Mouse (Mus musculus) lung, postnatal 0 days (tissue): Measurements from ENCODE around the gene Ccsap.
A peak's percentile ranks its signal among the peaks of the same experiment; 100 is the strongest.

Source experiments
- CTCF ChIP-seq: IDR thresholded peaks from 2 replicates; pipeline ENCODE4 v1.5.1; 2016; ENCODE audit warnings: antibody characterized with exemption, mild to moderate bottlenecking
- EP300 ChIP-seq: IDR thresholded peaks from 2 replicates; pipeline ENCODE4 v1.6.1; 2016; ENCODE audit warnings: antibody characterized with exemption, mild to moderate bottlenecking, control low read depth

DNA sequence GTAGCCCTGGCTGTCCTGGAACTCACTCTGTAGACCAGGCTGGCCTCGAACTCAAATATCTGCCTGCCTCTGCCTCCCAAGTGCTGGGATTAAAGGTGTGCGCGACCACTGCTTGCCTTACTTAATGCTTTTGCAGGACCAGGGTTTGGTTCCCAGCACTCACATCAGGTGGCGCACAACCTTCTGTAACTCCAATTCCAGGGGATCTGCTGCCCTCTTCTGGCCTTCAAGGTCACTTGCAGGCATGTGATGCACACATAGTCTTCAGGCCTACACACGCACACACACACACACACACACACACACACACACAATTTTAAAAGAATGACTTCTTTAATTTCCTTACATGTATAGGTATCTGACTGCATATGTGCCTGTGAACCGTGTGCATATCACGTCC lies 59.1 kb downstream of the Ccsap start:
- TF ChIP-seq CTCF (peak; percentile 4; the same call in 1 of the 2 replicates), EP300 (no peak)
